Mouse (Mus musculus) C2C12 (cell line): Measurements from ENCODE around the gene Zfp473.

ENCODE experiments used
- CEBPB ChIP-seq: IDR thresholded peaks from one replicate; pipeline ENCODE4 v1.6.1; 2011; ENCODE audit warnings: low read depth, mild to moderate bottlenecking, control low read depth, moderate library complexity
- CTCF ChIP-seq: IDR thresholded peaks from one replicate; pipeline ENCODE4 v1.5.1; 2011; ENCODE audit not compliant: control insufficient read depth, insufficient read depth, insufficient read length

DNA sequence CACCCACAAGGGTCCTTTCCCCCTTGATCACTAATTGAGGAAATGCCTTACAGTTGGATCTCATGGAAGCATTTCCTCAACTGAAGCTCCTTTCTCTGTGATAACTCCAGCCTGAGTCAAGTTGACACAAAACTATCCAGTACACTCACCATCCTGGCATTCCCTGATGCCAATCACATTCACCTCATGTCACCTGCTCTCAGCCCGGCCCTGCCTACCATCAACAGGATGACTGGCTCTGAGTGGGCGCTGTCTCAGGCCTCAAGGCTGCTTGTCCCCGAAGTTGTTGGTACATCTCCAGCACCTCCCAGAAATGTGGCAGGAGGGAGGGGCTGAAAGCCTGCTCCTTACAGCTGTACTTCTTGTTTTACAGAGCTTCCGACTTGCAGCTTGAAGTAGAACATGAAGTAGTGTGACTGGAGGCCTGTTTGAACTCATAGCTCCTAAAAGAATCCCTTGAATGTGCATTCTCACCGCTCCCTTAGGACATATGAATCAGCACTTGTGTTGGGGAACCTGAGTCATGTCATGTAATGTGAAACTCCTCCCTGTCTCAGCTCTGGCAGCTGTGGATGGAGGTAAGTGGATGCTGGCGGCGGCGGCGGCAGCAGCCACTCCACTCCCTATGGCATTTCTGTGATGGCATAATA, 26.1 kb upstream of the Zfp473 start:
- TF ChIP-seq CTCF (no peak), CEBPB (no peak)
